Mouse (Mus musculus) liver, embryonic 14.5 days (tissue): ENCODE measurements at regions not wholly inside any gene's neighbourhood (a gene's known extent, or its start where the extent isn't known, plus 50 kb on each side); places are given as distances from the start of the nearest gene placed in this dataset.

Source experiments
- CTCF ChIP-seq: IDR thresholded peaks from 2 replicates; pipeline ENCODE4 v1.5.1; 2016; ENCODE audit warnings: antibody characterized with exemption, low read depth, control low read depth
- EP300 ChIP-seq: IDR thresholded peaks from 2 replicates; pipeline ENCODE4 v1.6.1; 2016; ENCODE audit warnings: antibody characterized with exemption, low read depth

GRCm38 (mm10) chr1:149449801-149450493, 511.1 kb downstream of the Pla2g4a start:
- TF ChIP-seq CTCF: no peak
- no peak for TF ChIP-seq EP300
